Mouse (Mus musculus): ENCODE results near the gene Reg1. TPM values are rescaled to one million over a fixed set of nuclear protein-coding genes. Genes with fewer than 3 reads are reported as not detected.

Reg1 gene
- polyA plus RNA-seq (2017; shearing (Covaris generic)): not detected

GRCm38 (mm10) chr6:78422411-78422810, at the start of gene Reg1:
Gene Reg1, plus strand, starts transcription at chr6:78422711.

GRCm38 (mm10) chr6:78378765-78379164, 43.7 kb upstream of the Reg1 start, which contains the start of gene Reg3d:
Gene Reg3d, minus strand, starts transcription at chr6:78378865.

GRCm38 (mm10) chr6:78380409-78380808, 42.1 kb upstream of the Reg1 start, which contains the start of gene Reg3a:
Gene Reg3a, plus strand, starts transcription at chr6:78380709.

GRCm38 (mm10) chr6:78395323-78395722, 27.2 kb upstream of the Reg1 start, which contains the start of gene Reg2:
Gene Reg2, plus strand, starts transcription at chr6:78395623.

GRCm38 (mm10) chr6:78468772-78469171, 46.3 kb downstream of the Reg1 start, which contains the start of gene Reg3g:
Gene Reg3g, minus strand, starts transcription at chr6:78468872.

Other genes with a start within 250 kb of the Reg1 start
- not detected for gene Reg3b, start 52.1 kb upstream of the Reg1 start, polyA plus RNA-seq (2017; shearing (Covaris generic))
- gene Reg3d, start 43.8 kb upstream of the Reg1 start, polyA plus RNA-seq (2017; shearing (Covaris generic)): not detected
- gene Reg3a, start 42.0 kb upstream of the Reg1 start, polyA plus RNA-seq (2017; shearing (Covaris generic)): not detected
- not detected for gene Reg2, start 27.1 kb upstream of the Reg1 start, polyA plus RNA-seq (2017; shearing (Covaris generic))
- not detected for gene Reg3g, start 46.2 kb downstream of the Reg1 start, polyA plus RNA-seq (2017; shearing (Covaris generic))

Data from activated CD4-positive, CD25-positive, alpha-beta regulatory T cell (primary cell).